Mouse (Mus musculus) heart, postnatal 36 days (tissue): ENCODE measurements around the gene Mgmt. TPM values are rescaled to one million over a fixed set of nuclear protein-coding genes. Genes with fewer than 3 reads are reported as not detected.
A peak's percentile ranks its signal among the peaks of the same experiment; 100 is the strongest.

Source experiments
- DNase-seq, 2 experiments: peaks; one replicate each; pipeline ENCODE4 v3.0.0; 2021 to 2022
- intact Hi-C: fragments of 180-260 bp; cut with DNase I; formaldehyde crosslinking; loops from one replicate; pipeline ENCODE4 v1.15.1; 2025
- total RNA-seq, 2 experiments: library from RNA; stranded (reverse); gene quantifications; 2 replicates each; pipeline ENCODE4 v1.2.3; 2021

Mgmt gene
- total RNA-seq, 2 experiments from 2014 or later: 3.4 to 3.7 TPM

- DNase-seq: no peak
- intact Hi-C loops: loop anchor here (10.0 kb wide), 1 partner anchor 417 kb away; the partner anchor contains the start of gene Ebf3
Observed at GRCm38 (mm10) chr7:136897481-136897880, 3.1 kb downstream of the Mgmt start.

DNA sequence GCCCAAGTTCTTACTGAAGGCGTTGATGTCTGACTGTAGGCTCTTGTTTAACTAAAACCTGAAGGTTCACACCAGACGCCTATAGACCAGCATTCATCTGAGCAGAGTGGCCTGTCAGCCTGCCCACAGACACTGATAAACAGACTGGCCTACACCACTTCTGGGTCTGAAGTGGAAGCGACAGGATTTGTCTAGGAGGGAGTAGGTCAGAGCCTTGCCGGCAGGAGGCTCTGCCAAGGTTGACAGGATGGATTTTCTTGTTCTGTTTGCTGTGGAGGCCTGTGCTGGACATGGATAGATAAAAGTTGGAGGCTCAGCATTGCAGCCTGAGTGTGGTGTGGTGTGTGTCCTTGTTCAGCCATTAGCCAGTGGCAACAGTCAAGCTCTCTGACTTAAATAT lies 3.6 kb downstream of the Mgmt start:
- DNase-seq: no peak
- intact Hi-C loops: loop anchor here (10.0 kb wide), 1 partner anchor 417 kb away; the partner anchor contains the start of gene Ebf3

- DNase-seq: no peak
- intact Hi-C loops: no loop called here
Observed at GRCm38 (mm10) chr7:136908616-136909144, 14.3 kb downstream of the Mgmt start.

- intact Hi-C loops: no loop called here
- DNase-seq: no peak
Observed at GRCm38 (mm10) chr7:136912901-136913300, 18.5 kb downstream of the Mgmt start.

- intact Hi-C loops: no loop called here
- no peak for DNase-seq
Observed at GRCm38 (mm10) chr7:136916021-136916420, 21.6 kb downstream of the Mgmt start.

DNA sequence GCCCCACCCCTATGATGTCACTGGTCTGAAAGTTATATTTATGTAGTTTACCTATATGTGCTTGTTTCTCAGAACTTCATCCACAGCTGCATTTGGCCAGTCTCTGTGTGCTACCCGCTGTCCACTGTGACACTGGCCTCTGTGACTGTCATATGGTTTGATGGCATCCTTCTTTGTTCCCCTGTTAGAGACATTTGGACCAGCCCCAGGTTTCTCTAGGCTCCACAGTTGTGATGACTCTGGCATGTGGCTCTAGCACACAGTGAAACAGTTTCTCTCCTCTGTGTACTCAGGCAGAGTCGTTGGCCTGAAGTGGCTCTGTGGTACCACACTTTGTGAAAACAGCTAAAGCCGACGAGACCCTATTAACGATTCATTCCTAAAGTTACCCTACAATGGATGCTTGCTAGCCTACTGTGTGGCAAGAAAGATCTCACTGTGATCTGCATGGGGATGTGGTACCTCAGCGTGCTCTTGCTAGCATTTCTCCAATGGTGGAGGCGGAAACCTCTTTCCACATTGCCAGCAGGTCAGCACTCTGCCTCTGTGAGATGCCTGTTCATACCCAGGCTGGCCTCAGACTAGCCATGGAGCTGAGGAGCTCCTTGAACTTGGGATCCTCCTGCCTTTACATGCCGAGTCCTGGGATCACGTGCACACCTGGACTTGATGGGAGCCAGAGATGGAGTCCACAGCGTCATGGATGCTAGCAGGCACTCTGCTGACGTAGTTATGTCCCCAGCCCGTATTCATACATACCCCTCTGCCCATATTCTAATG lies 26.8 kb downstream of the Mgmt start:
- intact Hi-C loops: no loop called here
- DNase-seq: no peak

DNA sequence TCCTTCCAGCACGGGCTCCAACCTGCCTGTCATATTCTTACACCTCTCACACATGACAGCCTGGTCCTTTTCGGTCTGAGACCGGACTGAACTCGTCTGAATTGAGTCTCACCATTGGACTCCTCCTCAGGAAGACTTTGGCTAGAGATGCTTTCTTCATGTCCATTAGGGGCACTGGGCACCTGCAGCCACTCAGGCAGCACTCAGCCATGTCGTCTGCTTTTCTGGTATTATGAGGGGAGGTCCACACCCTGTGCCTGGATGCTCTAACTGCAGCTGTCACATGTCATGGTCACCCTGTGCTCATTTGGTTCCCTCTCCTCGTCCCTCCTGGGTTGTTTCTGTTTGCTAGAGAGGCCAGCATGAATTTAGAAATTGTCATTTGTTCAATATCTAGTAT lies 27.8 kb downstream of the Mgmt start:
- DNase-seq: no peak
- intact Hi-C loops: no loop called here

DNA sequence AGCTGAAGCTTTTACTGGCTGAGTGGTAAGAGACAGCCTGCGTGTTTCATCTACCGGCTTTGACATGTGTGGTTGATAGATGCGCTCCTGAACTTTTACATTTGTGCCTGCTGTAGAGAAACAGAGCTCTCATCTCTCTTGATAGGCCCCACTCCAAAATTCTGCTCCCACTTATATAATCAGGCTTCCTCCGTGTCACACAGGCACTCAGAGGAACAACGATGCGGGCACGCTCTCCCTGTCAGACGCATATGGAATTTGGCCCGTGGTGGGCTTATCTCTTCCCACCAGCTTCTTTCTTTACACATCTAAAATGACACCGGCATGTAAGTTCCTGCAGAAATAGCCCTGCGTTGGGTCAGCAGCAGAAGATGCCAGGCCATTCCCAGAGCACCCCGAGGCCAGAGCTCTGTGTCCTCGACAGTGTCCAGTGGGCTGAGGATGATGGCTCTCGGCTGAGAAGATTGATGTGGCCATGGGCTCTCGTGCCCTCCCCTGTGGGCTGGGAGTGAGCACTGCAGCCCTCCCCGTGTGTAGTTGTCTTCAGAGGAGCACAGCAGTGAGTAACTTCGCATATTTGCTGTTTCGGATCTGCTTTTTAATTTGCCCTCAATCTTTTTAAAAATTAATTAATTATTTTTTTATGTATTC lies 30.3 kb downstream of the Mgmt start:
- intact Hi-C loops: no loop called here
- no peak for DNase-seq

DNA sequence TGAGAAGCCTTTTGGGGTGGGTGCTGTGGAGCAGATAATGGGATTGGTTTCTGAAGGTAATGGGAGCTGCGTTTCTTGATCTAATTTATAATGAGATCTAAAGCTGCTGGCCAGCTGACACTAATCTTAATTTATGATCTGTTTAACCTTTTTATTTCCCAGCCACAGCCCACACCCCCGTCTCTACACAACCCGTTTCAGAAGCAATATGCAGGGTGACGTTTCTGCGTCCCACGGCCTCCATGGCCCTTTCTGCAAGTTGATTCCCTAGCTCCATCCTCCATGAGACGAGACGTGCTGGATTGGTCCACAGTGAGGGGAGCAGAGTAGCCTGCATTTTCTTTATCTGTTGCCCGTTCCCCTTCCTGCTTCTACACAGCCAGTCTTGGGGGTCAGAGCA lies 31.8 kb downstream of the Mgmt start:
- intact Hi-C loops: no loop called here

DNA sequence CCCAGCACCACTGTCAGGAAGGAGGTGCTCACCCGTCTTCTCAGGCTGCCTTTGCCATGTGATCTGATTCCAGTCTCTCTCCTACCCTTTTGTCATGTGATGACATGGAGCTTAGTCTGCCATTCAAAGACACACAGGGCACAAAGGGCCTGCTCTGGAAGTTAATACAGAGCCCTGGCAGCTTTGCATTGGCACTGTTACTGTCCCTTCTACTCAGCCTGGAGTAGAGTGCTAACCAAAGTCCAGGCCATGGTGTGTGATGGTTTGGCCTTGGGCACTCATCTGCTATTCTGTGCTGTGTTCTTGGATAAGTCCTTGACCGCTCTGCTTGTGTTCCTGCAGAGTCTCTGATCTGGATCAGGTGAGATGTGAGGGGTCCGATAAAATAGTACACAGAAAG lies 36.0 kb downstream of the Mgmt start:
- no peak for DNase-seq
- intact Hi-C loops: no loop called here

More for the DNA sequence above, 31.8 kb downstream of the Mgmt start:
- no peak for DNase-seq

DNA sequence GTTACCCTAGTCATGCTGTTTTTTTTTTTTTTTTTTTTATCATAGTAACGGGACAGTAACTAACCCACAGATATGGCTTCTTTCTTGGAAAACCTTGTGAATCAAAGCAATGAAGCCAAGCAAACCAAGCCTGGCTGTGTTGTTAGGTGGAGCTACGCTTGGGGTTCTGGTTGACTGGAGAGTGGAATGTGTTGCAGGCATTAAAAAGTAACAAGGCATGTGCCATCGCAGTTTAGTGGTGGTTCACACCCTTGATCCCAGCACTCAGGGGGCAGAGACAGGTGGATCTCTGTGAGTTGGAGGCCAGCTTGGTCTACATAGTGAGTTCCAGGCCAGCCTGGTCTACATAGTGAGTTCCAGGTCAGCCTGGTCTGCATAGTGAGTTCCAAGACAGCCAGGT lies 39.0 kb downstream of the Mgmt start:
- intact Hi-C loops: no loop called here
- no peak for DNase-seq

DNA sequence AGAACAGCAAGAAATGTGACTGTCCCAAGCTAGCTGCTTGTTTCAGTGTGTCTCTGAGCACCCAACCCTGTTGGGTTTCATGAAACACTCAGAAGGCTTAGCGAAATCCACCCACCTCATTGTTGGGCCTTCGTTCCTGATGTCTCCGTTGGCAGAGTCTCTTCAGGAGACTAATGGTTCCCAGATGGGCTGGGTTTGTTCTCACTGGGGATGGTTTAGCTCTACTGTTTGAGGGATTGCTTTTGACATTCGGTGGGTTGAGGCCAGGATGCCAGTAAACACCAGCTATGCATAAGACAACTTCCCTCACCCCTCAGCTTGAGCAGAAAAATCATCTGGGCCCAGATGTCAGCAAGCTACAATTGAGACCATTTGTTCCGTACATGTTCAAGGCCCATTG lies 39.9 kb downstream of the Mgmt start:
- DNase-seq: no peak
- intact Hi-C loops: no loop called here

DNA sequence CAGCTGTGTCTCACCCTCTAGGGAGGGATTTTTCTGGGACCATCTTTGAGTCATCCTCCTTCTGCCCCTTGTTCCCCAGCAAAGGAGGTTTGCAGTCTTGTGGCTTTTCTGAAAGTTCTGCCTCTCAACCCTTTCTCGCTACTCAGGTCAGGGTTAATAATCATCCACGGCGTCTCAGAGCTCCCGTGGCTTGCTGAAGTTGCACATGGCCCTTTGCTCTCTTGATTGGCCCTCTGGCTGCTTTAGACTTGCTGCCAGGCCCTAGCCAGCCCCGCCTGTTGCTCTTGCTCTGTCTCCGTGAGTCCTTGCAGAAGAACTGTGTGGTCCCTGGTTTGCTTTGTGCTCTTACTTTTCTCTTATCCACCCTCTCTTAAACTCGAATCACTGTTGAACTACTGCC lies 40.4 kb downstream of the Mgmt start:
- no peak for DNase-seq
- intact Hi-C loops: no loop called here

GRCm38 (mm10) chr7:136938371-136938770 lies 44.0 kb downstream of the Mgmt start:
- no peak for DNase-seq

GRCm38 (mm10) chr7:136942414-136942813 lies 48.0 kb downstream of the Mgmt start:
- intact Hi-C loops: no loop called here
- no peak for DNase-seq

More at GRCm38 (mm10) chr7:136938371-136938770, 44.0 kb downstream of the Mgmt start:
- intact Hi-C loops: no loop called here

GRCm38 (mm10) chr7:136943886-136944285 lies 49.5 kb downstream of the Mgmt start:
- no peak for DNase-seq
- intact Hi-C loops: no loop called here

GRCm38 (mm10) chr7:136945697-136946096 lies 51.3 kb downstream of the Mgmt start:
- DNase-seq: no peak
- intact Hi-C loops: no loop called here

GRCm38 (mm10) chr7:136946131-136946530 lies 51.7 kb downstream of the Mgmt start:
- DNase-seq: peak in 1 of 2 experiments; percentile 10
- intact Hi-C loops: no loop called here

GRCm38 (mm10) chr7:136948275-136948810 lies 53.9 kb downstream of the Mgmt start:
- intact Hi-C loops: no loop called here
- DNase-seq: no peak

DNA sequence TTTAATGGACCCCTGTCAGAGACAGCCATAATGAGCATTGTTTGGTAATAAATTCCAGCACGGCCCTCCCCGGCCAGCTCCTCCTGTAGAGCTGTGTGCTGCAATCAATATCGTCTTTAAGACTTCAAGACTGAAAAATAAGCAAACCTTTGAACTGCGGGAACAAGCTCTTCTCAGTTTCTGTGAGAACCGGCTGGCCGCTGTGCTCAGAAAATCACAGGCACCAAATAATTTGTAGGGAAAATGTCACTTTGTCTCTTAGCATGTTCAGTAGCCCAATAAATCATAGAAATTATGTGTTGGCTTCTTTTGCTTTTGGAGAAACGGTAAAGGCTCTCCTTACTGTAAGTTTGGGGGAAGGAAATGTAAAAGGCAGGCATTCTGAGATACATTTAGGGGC lies 58.2 kb downstream of the Mgmt start:
- DNase-seq: no peak
- intact Hi-C loops: no loop called here

DNA sequence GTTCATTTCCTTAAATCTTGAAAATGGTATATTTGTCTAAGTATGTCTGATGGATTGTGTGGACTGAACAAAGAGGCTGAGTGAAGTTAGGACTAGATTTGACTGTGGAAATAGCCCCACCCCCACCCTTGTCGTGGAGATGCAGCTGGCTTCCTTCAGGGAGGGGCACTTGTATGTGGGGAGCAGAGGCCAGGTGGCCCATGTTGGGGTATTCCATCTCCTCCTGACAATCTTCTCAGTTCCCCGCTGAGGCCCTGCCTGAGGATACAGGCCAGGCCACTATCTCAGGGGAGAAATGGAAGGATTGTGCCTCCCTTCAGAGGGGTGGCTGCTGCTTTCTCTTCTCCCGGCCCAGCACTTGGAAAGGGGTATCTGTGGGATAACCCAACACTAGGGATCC lies 58.8 kb downstream of the Mgmt start:
- DNase-seq: no peak
- intact Hi-C loops: no loop called here

- intact Hi-C loops: no loop called here
- no peak for DNase-seq
Observed at GRCm38 (mm10) chr7:136972361-136972760, 77.9 kb downstream of the Mgmt start.
